Mouse (Mus musculus) neural tube, embryonic 14.5 days (tissue): ENCODE data around the gene Metrn. TPM values are rescaled to one million over a fixed set of nuclear protein-coding genes. Genes with fewer than 3 reads are reported as not detected.

Experiments
- ATAC-seq: fragments of 200-750 bp; cut with Nextera tagmentation; 2 replicates; pipeline ENCODE4 v1.8.0; 2017; ENCODE audit warnings: low read depth, mild to moderate bottlenecking, moderate TSS enrichment, moderate library complexity
- H3K27ac ChIP-seq: fragments of 300-500 bp; sonication (generic); 2 replicates; pipeline ENCODE4 v1.5.1; 2014; ENCODE audit warnings: low read depth, mild to moderate bottlenecking, control low read depth, low read length, moderate library complexity, mixed read lengths
- H3K27me3 ChIP-seq: fragments of 300-500 bp; sonication (generic); 2 replicates; pipeline ENCODE4 v1.6.1; 2014; ENCODE audit warnings: low read length; ENCODE audit not compliant: control insufficient read depth, insufficient read depth
- H3K36me3 ChIP-seq: fragments of 300-500 bp; sonication (generic); 2 replicates; pipeline ENCODE4 v1.6.1; 2014; ENCODE audit warnings: low read length, mixed read lengths; ENCODE audit not compliant: control insufficient read depth, insufficient read depth
- H3K4me1 ChIP-seq: fragments of 300-500 bp; sonication (generic); 2 replicates; pipeline ENCODE4 v1.6.1; 2014; ENCODE audit warnings: low read length; ENCODE audit not compliant: control insufficient read depth, insufficient read depth
- H3K4me2 ChIP-seq: fragments of 300-500 bp; sonication (generic); 2 replicates; pipeline ENCODE4 v1.6.1; 2014; ENCODE audit warnings: mild to moderate bottlenecking, low read depth, low read length, control low read depth
- H3K4me3 ChIP-seq: fragments of 300-500 bp; sonication (generic); 2 replicates; pipeline ENCODE4 v1.5.1; 2014; ENCODE audit warnings: low read depth, low read length, control low read depth, mixed read lengths
- H3K9ac ChIP-seq: fragments of 300-500 bp; sonication (generic); replicated peaks from 2 replicates; pipeline ENCODE4 v1.6.1; 2014; ENCODE audit warnings: low read depth, mild to moderate bottlenecking, control low read depth, low read length, mixed read lengths
- H3K9me3 ChIP-seq: fragments of 300-500 bp; sonication (generic); 2 replicates; pipeline ENCODE4 v1.6.1; 2016; ENCODE audit warnings: low read length; ENCODE audit not compliant: control insufficient read depth
- WGBS: fragments of 180-500 bp; shearing (Covaris S2); extraction: QIAGEN DNeasy Blood & Tissue Kit; methylation state at CpG from one replicate; pipeline ENCODE4 v1.1.7; 2014; 5-methylcytosine and 5-hydroxymethylcytosine counted together
- polyA plus RNA-seq: library from polyadenylated mRNA; unstranded; fragments of >200 nt; fragmentation: Nextera tagmentation; extraction: Ambion mirVana; gene quantifications from 2 replicates; pipeline ENCODE4 v1.2.1, GENCODE M21; 2014

Gene Metrn
- polyA plus RNA-seq, 1 experiment from 2014 or later, result 7.3 TPM

GRCm38 (mm10) chr17:25838904-25839303, 42.0 kb upstream of the Metrn start:
- ATAC-seq, result no peak
- Histone ChIP-seq H3K4me2 (no peak overlapping the region), H3K9ac (no peak overlapping the region), H3K36me3 (peaks cover 28% of the 10 kb centered on the region), H3K9me3 (no peaks in the 10 kb centered on the region), H3K27ac (no peak overlapping the region), H3K4me1 (peaks cover 44% of the 10 kb centered on the region), H3K4me3 (no peak overlapping the region), H3K27me3 (no peaks in the 10 kb centered on the region)
- WGBS, result 91% methylated on average over 4 of the region's 4 CpGs

GRCm38 (mm10) chr17:25837533-25837932, 40.6 kb upstream of the Metrn start:
- 0 out of 2 replicates have a peak overlapping the region, but pooled peaks have one; percentile 38 for H3K4me3 ChIP-seq

DNA sequence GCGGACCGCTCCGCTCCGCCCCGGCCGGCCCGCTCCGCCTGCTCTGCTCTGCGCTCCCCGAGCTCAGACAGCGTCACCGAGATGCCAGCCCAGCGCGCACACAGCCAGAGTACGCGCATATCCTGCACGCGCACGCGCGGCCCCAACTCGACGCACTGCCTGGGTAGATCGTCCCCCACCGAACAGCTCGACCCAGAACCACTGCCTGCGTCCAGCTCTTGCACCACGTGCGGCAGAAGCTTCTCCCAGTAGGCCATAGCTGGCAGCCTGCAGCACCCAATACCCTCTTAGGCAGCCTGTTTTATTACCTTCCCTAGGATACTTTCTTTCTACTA, 40.1 kb upstream of the Metrn start, which contains the start of gene Rhbdl1:
TSS of gene Rhbdl1 (minus strand) at position 220 of the 335 bp plus-strand sequence.
- Histone ChIP-seq H3K36me3 (peaks cover 26% of the 10 kb centered on the region), H3K4me1 (peaks cover 42% of the 10 kb centered on the region), H3K9me3 (no peaks in the 10 kb centered on the region), H3K27me3 (no peaks in the 10 kb centered on the region), H3K27ac (peak within 1 kb of the TSS; percentile 83), H3K4me2 (peak within 1 kb of the TSS; percentile 72), H3K9ac (peak within 1 kb of the TSS; percentile 73), H3K4me3 (peak within 1 kb of the TSS; percentile 38)
- peak; percentile 19; the same call in 1 of the 2 replicates for ATAC-seq
- WGBS, result 2% methylated on average over 26 of the region's 29 CpGs

More at GRCm38 (mm10) chr17:25837533-25837932, 40.6 kb upstream of the Metrn start:
- H3K4me2 ChIP-seq, result peak overlapping the region; percentile 72
- WGBS, result 18% methylated on average over 3 of the region's 3 CpGs
- H3K36me3 ChIP-seq, result peaks cover 28% of the 10 kb centered on the region
- no peak overlapping the region for H3K9ac ChIP-seq
- no peaks in the 10 kb centered on the region for H3K9me3 ChIP-seq
- peak overlapping the region; percentile 83 for H3K27ac ChIP-seq
- H3K27me3 ChIP-seq, result no peaks in the 10 kb centered on the region
- no peak for ATAC-seq
- H3K4me1 ChIP-seq, result peaks cover 42% of the 10 kb centered on the region

DNA sequence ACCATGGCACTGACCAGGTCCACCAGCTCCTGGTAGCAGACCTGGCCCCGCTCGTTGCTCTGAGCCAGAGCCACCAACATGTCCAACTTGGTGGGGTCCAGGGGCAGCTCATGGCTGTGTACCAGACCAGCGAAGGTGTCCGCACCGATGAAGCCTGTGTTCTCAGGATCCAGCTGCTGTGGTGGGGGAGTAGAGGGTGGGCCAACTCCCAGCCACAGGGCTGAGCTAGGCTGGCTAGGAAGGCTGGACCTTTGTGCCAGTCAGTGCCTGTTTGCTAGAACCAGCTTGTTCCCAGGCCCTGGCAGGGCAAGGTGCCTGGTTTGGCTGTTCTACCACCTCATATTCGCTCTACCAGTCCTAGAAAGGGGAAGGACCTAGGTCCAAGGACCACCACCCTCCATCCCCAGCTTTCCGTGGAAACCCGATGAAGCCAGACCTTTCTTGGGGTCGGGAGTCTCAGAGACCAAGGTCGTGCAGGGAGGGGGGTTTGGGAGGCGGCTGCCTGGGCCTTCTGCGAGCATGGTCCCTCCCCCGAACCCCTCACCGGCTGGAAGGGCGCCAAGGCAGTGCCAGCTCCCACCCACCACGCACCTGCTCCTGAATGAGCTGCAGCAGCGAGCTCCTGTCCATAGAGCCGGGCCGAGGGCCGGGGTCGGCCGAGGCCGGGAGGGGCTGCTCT, 39.6 kb upstream of the Metrn start:
- peak overlapping the region; percentile 38 for H3K4me3 ChIP-seq
- no peaks in the 10 kb centered on the region for H3K27me3 ChIP-seq
- ATAC-seq, result no peak
- H3K4me1 ChIP-seq, result peaks cover 48% of the 10 kb centered on the region
- peaks cover 22% of the 10 kb centered on the region for H3K36me3 ChIP-seq
- H3K9ac ChIP-seq, result peak overlapping the region; percentile 73
- peak overlapping the region; percentile 83 for H3K27ac ChIP-seq
- WGBS, result 20% methylated on average over 23 of the region's 23 CpGs
- H3K4me2 ChIP-seq, result peak overlapping the region; percentile 72
- no peaks in the 10 kb centered on the region for H3K9me3 ChIP-seq

DNA sequence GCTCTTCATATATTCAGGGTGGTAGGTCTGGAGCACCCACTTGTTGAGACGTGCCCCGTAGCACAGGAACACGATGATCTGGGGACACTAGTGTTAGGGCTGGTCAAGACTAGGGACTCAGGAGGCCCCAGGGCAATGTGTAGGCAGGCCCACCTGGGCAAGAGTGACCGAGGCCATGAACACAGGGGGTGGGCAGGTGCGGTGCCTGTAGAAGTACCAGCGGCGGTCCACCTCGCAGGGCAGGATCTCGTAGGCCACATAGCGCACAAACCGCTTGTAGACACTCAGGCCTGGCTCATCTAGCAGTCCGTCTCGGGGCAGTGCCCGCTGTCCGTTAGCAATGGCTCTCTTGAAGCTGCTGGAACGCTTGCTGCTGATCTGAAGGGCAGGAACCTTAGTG, 38.9 kb upstream of the Metrn start:
- peaks cover 55% of the 10 kb centered on the region for H3K4me1 ChIP-seq
- 94% methylated on average over 16 of the region's 16 CpGs for WGBS
- no peak overlapping the region for H3K27ac ChIP-seq
- H3K4me3 ChIP-seq, result 0 out of 2 replicates have a peak overlapping the region, but pooled peaks have one; percentile 9
- H3K9me3 ChIP-seq, result no peaks in the 10 kb centered on the region
- H3K36me3 ChIP-seq, result peaks cover 22% of the 10 kb centered on the region
- ATAC-seq, result no peak
- H3K9ac ChIP-seq, result peak overlapping the region; percentile 73; the same call in 1 of the 2 replicates
- H3K27me3 ChIP-seq, result no peaks in the 10 kb centered on the region
- peak overlapping the region; percentile 72 for H3K4me2 ChIP-seq

DNA sequence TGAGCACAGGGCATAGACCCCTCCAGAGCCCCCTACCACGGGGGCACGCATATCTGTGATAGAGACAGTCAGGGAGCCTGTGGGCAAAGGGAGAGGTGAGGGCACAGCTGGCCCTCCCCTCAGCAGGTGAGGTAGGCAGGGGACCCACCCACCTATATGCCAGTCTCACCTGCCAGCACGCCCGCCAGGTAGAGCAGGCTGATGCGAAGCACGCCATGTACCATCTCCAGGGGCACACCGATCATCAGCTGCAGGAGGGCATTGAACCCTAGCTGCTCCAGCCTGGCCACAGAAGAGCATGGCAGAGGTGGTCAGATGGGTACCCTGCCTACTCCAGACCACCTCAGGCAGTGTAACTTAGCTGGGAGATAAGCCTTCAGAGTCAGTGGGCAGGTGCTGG, 38.4 kb upstream of the Metrn start:
- Histone ChIP-seq H3K36me3 (peaks cover 22% of the 10 kb centered on the region), H3K4me3 (0 out of 2 replicates have a peak overlapping the region, but pooled peaks have one; percentile 9), H3K27me3 (no peaks in the 10 kb centered on the region), H3K4me2 (peak overlapping the region; percentile 90), H3K27ac (no peak overlapping the region), H3K4me1 (peaks cover 59% of the 10 kb centered on the region), H3K9ac (no peak overlapping the region), H3K9me3 (no peaks in the 10 kb centered on the region)
- ATAC-seq, result no peak
- WGBS, result 95% methylated on average over 7 of the region's 7 CpGs

DNA sequence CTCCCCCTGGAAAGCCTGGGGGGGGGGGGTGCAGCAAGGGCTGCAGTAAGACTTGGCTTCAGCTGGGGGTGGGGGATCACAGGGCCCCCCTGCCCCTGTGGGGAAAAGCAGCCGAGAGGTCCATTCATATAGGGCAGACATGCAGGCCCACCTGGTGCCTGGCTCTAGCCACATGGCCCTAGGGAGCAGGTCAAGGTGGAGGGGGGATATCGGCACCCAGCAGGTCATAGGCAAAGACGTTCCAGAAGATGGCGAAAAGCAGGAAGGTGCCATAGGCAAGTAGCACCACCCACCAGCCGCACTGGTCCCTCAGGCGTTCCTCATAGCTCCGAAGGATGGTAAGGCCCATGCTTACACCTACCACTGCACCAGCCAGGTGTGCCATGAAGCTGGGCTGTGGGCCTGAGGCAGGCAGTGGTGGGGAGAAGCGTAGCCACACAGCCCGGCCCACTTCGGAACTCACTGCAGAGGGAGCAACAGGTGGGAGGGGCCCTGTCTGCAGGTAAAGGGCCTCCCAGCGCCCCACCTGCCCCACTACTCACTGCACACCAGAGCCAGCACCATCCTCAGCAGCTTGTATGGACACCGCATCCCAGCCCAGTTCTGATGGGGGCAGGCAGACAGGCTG, 37.8 kb upstream of the Metrn start:
- Histone ChIP-seq H3K4me1 (peaks cover 64% of the 10 kb centered on the region), H3K9ac (peak overlapping the region; percentile 76), H3K4me2 (peak overlapping the region; percentile 90), H3K27me3 (no peaks in the 10 kb centered on the region), H3K9me3 (no peaks in the 10 kb centered on the region), H3K27ac (no peak overlapping the region), H3K36me3 (peaks cover 20% of the 10 kb centered on the region), H3K4me3 (peak overlapping the region; percentile 82; the same call in 1 of the 2 replicates)
- 93% methylated on average over 12 of the region's 12 CpGs for WGBS
- ATAC-seq, result no peak

GRCm38 (mm10) chr17:25833961-25834594, 37.1 kb upstream of the Metrn start:
- WGBS, result 59% methylated on average over 6 of the region's 6 CpGs

DNA sequence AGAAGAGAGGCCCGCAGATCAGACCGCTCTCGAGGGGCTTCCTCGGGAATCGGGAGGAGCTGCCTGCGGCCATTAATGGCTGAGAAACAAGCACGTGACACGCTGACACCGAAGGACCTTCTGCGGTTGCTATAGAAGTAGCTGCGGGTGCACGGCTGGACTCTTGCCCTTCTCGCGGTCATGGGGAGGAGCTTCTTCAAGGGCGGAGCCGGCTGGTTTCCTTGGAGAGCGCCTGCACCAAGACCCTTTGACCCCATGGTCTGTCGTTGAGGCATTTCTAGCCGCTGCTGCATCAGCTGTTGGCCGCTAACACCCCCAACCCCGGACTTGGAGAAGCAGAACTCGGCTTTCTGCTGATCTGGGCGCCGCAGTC, 36.3 kb upstream of the Metrn start, which contains the start of gene Stub1:
TSS of gene Stub1 (minus strand) at position 114 of the 373 bp plus-strand sequence.
- Histone ChIP-seq H3K9ac (peak within 1 kb of the TSS; percentile 76), H3K4me3 (peak within 1 kb of the TSS; percentile 82), H3K36me3 (peaks cover 16% of the 10 kb centered on the region), H3K27ac (peak within 1 kb of the TSS; percentile 93), H3K4me2 (peak within 1 kb of the TSS; percentile 90), H3K4me1 (peaks cover 71% of the 10 kb centered on the region), H3K27me3 (no peaks in the 10 kb centered on the region), H3K9me3 (no peaks in the 10 kb centered on the region)
- peak; percentile 57 for ATAC-seq
- under 1% methylated on average over 24 of the region's 24 CpGs for WGBS

More at GRCm38 (mm10) chr17:25833961-25834594, 37.1 kb upstream of the Metrn start:
- Histone ChIP-seq H3K27ac (peak overlapping the region; percentile 93; the same call in 1 of the 2 replicates), H3K4me3 (peak overlapping the region; percentile 82), H3K36me3 (peaks cover 16% of the 10 kb centered on the region), H3K4me2 (peak overlapping the region; percentile 90), H3K9ac (peak overlapping the region; percentile 76), H3K9me3 (no peaks in the 10 kb centered on the region), H3K4me1 (peaks cover 69% of the 10 kb centered on the region), H3K27me3 (no peaks in the 10 kb centered on the region)
- ATAC-seq, result no peak
